Mouse (Mus musculus) layer of hippocampus, postnatal 14 days (tissue): ENCODE measurements around the gene Fbln7. TPM values are rescaled to one million over a fixed set of nuclear protein-coding genes. Genes with fewer than 3 reads are reported as not detected.

Experiments
- DNase-seq, 2 experiments: peaks; one replicate each; pipeline ENCODE4 v3.0.0; 2021 to 2022; ENCODE audit warnings: low spot score in 2 of 2, mixed read lengths in 1 of 2
- total RNA-seq, 2 experiments: library from RNA; stranded (reverse); gene quantifications; 2 replicates each; pipeline ENCODE4 v1.2.3; 2021

Fbln7 gene
- total RNA-seq, 2 experiments from 2014 or later = 1.9 to 2.3 TPM

DNA sequence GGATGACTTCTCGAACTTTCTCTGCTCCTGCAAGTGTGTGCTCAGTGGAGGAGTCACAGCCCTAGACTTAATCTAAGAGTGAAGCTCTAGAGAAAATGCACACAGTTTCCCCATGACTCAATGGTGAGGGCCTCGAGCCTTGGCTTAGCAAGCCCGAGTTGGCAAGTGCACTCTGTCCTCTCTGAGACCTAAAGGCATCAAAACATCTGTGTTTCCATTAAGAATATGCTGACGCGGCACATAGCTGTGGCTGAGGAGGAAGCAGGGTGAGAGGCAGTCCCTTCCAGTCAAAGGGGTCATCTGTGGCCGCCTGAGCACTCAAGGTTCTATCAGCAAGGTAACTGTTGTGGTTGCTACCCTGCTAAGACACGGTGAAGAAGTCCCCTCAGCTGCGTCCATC is 8.9 kb downstream of the Fbln7 start:
- no peak for DNase-seq

DNA sequence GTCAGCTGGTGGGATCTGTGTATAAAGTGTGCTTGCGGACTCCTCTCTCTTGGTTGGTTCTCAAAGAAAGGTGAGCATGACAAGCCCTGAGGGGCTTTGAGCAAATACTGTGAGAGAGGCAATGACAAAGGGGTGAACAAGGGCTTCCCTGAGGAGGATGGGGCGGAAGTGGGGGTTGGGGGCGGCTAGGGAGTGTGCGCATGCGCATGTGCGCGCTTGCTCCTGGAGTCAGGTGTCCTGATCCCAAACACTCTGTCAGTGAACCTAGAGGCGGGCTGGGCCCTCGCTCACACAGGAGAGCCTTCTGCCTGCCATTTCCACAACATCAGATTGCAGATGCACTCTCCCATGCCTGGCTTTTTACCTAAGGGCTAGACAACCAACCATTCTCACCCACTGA is 9.5 kb downstream of the Fbln7 start:
- no peak for DNase-seq

DNA sequence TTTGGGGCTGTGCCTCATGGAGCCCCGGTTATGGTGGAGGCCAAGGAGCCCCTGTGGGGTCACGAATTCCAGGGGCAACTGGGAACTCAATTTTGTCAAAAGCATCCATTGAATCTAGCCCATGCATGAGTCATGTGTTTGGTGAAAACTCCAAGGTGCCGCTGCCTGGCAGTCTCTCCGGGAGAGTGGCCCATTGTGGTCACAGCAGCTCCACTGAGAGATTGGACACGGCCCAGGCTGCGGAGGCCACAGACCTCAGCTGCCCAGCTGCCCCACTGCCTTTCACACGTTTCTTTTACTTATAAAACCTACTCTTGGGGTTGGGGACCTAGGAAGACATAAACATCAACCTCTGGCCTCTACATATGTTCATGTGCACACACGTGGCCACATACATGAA is 12.7 kb downstream of the Fbln7 start:
- DNase-seq = no peak

DNA sequence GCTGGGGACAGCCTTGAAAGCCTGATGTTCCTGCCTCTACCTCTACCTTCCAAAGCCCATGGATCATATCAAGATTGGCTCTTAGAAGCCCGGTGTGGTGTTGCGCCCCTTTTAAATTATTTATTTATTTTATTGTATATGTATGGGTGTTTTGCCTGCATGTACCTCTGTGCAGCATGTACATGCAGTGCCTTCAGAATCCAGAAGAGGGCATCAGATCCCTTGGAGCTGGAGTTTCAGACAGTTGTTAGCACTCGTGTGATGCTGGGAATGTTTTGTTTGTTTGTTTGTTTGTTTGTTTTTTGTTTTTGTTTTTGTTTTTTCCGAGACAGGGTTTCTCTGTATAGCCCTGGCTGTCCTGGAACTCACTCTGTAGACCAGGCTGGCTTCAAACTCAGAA is 18.5 kb downstream of the Fbln7 start:
- no peak for DNase-seq

DNA sequence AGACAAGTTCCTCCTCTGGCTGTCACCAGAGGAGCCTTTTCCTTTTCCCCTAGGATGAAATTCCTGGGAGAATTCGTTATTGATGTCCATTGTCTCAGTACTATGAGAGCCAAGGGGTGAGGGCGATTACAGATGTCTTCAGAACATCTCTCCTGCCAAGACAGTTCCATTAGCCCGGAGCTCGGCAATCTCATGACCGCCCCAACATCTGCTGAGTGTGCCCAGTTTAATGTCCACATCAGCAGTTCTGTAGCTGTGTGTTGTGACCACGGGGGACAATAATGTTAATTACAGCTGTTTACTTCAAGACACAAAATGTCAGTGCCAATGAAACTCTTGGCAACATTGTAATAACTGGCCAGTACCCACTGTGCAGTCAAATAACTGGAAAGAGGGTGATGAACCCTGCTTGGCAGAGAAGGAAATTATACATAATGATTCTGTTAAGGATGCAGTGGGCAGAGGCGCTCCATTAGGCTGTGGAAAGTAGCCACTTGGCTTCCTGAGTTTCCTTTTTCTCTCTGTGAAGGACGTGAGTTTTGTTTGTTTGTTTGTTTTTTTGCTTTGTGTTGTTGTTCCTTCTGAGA is 22.5 kb downstream of the Fbln7 start:
- no peak for DNase-seq

DNA sequence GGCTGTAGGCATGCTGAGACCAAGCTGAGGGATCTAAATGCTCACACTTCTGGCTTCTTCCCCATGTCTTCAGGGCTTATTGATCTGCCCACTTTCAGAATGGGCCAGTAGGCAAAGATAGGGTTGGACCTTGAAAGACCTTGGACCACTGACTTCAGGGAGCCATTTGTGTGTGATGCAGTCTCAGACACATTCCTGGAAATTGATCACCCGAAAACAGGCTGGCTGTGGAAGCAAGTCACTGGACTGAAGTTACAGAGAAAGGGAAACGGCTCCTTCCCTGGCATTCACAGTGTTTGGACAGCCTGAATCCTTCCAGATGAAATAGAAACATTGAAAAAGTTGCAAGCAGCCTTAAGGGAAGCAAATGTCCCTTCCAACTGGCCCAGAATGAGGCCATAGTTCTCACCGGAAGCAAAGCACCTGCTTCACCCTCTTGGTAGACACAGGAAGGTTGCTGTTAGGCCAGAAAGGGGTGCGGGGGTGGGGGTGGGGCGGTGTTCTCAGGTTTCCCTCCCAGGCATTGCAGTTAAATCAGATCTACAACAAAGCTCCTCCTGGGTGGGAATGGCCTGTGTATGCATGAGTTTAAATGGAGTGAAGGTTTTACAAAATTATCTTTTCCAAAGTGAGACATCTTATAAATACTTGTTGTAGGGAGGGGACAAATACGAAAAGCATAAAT is 25.2 kb downstream of the Fbln7 start:
- DNase-seq = no peak

DNA sequence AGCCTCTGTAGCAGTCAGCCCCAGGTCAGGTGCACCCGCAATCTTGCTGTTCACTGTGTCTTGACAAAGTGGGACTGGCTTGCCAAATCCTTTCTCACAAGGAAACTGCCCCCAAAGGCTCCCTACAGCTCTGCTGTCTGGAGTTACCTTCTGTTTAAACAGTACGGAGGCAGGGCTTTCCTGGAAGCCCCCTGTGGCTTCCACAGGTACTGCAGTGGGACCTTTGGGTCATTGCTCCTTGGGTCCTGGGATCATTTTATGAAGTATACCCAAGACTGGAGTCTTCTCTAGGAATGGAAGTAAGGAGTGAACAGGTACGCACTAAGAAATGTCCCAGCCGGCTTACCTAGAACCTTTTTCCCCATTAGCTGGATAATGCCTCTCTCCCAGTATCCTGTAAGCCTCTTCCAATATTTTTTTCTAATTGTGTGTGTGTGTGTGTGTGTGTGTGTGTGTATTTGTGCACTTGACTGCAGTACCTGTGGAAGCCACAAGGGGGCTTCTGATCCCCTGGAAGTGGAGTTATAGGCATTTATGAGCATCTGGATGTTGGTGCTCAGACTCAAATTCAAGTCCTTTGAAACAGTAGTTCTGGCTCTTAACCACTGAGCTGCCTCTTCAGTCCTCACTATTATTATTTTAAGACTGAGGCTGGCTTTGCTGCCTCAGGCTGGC is 28.0 kb downstream of the Fbln7 start:
- DNase-seq = no peak

DNA sequence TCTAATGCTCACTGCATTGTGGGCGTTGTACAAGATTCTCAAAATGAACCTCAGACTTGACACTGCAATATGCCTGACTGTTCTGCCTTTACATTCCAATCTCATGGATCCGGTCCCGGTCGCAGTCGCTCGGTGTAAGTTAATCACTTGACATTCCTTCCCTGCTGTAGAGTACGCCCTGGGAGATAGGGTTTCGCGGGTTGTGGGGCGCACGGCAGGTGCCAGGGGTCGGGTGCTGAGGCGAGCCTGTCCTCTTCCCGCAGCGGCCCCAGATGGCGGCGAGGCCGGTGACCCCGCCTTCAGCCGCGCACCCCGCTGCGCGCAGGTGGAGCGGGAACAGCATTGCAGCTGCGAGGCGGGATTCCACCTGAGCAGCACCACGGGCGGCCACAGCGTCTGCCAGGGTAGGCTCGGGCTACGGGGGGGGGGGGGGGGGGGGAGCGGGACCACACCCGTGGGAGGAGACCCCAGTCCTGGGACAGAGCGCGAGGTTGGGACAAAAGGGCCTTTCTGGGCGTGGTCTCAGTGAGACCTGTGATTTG is 29.5 kb downstream of the Fbln7 start:
- DNase-seq = no peak

DNA sequence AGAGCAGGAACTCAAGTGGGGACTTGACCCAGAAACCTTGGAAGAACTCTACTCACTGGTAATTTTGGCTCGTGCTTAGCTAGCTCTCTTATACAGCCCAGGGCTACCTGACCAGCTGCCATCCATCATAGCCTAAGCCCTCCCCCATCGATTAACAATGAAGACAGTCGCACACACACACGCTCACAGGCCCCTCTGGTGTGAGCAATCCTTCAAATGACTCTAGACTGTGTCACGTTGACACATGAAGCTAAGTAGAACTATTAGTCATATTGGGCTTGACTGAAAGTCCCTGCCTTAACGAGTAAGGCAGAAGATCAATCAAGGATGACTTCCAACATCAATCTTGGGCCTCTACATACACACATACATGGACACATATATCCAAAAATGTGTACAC is 40.1 kb downstream of the Fbln7 start:
- DNase-seq = no peak

DNA sequence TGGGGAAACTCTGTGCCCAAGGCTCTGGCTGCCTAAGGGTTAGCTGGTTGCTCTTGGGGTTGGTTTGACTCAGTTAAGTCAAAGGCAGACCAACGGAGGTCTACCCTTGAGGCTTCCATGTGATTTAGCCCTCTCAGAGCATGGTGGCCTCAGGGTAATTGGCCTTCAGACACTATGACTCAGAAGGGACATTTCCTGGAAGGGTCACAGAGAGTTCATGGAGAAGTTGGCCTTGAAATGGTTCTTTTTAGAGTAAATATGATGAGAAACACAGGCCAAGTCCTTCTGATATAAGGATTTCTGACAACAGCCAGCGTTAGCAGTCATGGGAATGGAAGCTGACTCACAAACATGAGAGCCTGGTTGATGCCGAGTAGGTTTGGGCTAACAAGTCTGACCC is 40.9 kb downstream of the Fbln7 start:
- DNase-seq = no peak

DNA sequence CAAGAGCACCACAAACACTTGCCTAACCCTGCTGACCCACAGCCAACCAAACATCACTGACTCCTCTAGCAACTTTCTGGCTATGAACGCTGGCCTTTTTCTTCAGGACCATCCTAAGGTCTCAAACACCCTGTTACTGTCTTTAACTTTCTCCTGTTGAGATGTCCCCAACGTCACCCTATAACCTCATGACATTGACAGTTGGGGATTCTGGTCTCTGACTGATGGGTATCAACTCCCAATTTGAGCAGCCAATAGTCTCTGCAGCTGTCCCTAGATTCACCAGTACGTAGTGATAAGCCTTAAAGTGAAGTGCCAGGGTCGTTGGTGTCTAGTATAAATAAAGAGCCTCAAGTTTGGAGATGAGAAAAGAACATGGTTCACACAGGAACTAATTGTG is 52.2 kb downstream of the Fbln7 start:
- DNase-seq = no peak

DNA sequence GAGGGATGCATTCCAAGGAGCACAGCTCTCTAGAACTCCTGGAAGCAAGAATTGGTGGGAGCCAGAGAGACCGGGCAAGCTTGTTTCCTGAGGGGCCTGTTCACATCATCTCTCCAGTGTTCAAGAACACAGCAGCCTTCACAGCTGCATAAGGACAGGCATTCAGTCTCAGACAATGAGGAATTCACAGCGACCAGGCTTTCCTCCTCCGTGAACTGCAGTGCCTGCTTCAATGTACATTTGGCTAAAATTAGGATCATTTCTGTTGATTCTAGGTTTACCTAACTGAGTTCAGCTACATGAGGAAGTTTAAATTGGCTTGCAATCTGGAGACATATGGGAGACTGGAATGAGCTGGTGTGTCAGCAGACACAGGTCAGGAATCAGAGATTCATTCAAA is 53.7 kb downstream of the Fbln7 start:
- DNase-seq = no peak

DNA sequence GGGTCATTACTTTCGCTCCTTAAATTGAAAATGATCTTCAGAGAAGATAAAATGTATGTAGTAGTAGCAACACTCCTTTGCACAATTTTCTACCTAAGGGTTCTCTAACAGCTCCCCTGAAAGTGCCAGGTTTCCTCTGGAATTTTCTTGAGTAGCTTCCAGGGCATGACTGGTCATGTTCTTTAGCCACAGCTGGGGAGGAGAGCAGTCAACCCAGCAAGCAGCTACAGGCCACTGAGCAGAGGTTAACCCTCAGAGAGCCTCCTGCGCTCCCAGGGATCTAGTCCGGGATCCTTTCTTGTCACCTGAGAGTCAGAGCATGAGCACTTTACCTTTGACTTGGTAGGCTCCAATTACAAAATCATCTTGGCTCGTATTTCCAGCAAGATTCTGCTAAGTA is 62.0 kb downstream of the Fbln7 start:
- no peak for DNase-seq

DNA sequence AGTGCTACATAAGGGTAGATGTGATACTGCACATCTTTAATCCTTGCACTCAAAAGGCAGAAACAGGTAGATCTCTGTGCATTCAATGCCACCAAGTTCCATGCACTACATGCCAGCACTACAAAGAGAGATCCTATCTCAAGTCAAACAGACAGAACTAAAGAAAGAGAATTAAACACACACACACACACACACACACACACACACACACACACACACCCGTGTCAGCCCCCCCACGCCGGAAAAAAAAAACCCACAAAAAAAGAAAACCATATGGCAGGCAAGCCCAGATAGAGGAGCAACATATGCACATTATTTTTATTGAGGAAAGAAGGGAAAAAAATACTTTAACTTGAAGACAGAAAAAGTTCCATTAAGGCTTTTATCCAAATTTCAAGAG is 65.7 kb downstream of the Fbln7 start:
- no peak for DNase-seq

DNA sequence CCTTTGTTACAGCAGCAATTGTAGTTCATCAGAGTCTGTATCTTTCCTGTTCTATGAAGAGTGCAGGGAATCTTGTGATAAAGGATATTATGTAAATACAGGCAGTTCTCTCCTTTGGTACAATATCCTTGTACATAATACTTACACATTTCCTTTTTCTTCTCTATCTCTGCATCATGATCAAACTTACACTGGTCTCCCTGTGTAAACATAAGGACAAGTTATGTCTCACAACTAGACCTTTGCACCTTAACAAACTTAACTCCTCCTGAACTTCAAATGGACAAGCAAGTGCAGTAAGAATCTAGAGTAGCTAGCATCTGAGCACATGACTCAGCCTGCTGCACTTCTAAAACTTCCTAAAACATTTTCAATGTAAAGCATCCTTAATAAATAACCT is 67.9 kb downstream of the Fbln7 start:
- no peak for DNase-seq

DNA sequence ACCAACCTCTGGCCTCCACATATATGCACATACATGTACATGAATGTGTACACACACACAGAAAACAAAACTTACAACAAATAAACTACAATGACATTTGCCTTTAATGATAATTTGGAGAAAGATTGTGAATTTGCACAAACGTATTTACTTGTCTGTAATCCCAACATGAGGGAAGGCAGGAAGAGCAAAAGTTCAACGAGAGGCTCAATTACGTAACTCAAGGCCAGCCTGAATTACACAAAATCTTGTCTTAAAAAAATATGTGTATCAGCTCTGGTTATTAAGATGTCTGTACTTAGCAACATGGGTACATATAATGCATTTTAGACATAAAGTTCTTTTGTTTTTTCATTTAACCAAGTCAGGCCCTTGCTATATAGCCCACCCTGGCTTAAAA is 73.5 kb downstream of the Fbln7 start:
- no peak for DNase-seq

DNA sequence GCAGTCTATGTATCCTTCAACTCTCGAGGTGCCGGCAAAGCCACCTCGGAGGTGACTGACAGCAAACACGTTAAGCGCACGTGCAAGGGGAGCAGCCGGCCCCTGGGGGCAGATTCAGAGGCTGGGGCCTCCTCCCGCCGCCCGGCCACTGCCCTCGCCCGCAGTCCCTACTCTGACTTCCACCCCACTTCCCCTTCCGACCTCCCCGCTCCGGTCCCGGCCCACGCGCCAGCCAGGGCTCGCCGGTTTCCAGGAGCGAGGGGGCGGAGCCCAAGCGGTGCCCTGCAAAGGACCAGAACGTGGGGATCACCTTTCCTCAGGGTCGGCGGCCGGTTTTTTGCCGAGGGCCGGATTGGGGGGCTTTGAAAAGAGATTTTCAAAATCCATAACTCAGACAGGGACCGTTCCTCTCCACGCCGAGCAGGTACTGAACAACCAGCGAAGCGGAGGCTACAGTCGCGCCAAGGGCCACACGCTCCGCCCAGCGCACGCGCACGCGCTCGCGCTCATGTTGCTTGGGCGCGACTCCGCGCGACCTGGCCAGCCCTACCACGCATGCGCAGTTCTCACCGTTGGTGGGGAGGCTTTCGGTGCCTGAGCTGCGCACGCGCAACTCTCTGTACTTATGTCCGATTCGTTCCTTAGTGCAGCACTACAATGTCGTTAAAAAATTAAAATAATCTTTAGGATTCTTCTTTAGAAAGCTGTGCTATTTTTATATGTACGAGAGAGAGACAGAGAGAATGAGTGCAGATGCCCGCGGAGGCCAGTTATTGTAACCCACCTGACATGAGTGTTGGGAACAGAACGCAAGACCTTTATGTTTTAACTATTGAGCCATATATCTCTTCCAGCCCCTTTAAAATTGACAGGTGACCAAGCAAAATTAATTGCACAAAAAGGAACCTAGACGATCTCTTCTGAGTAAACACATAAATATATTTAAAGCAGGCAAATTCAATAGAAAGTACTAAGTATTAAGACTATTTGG is 81.1 kb downstream of the Fbln7 start, which contains the start of gene Zc3h8:
Zc3h8 (minus strand) TSS at position 540 of the 991 bp plus-strand sequence.
- peak; percentile 94 to 97 for DNase-seq
